Mouse (Mus musculus): ENCODE measurements around the gene Gm11111. TPM values are rescaled to one million over a fixed set of nuclear protein-coding genes. Genes with fewer than 3 reads are reported as not detected.

The Gm11111 gene
- polyA plus RNA-seq, 1 experiment from 2014 or later = not detected

DNA sequence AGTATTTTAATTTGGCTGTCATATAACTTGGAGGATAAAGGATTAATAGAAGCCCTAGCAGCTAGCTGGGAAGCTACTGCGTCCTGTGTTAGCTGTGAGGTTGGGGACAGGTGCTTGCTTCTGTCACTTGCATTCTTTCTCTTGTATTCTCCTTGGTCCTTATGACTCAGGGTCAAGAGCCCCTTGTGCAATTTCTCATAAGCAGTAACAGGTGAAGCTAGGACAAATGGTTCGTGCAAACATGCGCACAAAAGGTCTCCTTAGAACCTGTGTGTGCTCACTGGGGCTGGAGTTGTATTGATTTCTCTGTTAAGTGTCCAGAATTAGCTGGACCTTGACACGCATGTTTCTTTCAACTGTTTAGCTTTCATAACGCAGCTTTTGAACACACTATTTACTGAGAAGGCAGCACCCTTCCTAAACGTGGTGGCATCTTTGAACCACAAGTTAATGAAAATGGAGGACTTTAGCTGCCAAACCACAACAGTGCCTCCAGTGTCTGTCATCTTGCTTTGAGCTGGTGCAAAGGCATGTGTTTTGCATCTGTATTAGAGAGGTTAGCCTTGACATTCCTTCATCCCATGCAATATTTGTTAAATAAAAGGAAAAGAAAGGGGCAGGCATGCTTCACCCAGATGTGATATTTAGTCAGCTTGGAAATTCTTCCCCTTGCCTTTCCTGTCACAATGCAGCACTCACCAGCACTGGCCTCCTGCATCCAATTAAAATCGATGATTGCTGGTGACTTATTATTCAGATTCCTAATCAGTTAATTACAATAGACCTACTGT lies 511 bp downstream of the Gm11111 start:
- Histone ChIP-seq H3K4me3 (ENCODE audit: low read depth, low read length) (no peak overlapping the region), H3K36me3 (ENCODE audit: control insufficient read depth, insufficient read depth, low read length) (no peaks in the 10 kb centered on the region), H3K4me2 (no peak overlapping the region), H3K4me1 (ENCODE audit: control insufficient read depth, insufficient read depth, low read length) (no peaks in the 10 kb centered on the region), H3K27ac (ENCODE audit: low read depth, low read length) (no peak overlapping the region), H3K27me3 (ENCODE audit: control insufficient read depth, insufficient read depth, low read length) (no peaks in the 10 kb centered on the region), H3K9me3 (replicated peaks; ENCODE audit: control insufficient read depth, low read length) (no peaks in the 10 kb centered on the region), H3K9ac (ENCODE audit: low read depth, low read length) (no peak overlapping the region)
- 67% methylated on average over 7 of the region's 7 CpGs for WGBS (ENCODE audit: insufficient replicate concordance)
- no peak for ATAC-seq (replicated peaks; ENCODE audit: insufficient number of reproducible peaks, low FRiP score, low TSS enrichment)

DNA sequence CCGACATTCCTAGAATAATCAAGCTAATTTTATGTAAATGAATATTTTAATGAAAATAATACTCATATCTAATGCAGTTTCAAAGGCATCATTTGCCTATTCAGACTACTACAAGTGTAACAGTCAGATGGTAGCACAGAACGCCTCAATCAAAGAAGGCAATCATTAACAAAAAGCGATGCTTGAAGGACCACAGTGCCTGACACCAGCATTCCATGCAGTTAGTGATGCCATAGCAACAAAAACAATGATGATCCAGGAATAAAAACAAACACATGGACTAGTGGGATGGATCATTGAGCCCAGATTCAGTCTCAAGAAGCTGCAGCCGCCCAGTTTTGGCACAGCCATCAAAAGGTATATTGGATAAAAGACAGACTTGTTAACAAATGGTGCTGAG lies 8.8 kb downstream of the Gm11111 start:
- no peak overlapping the region for H3K27ac ChIP-seq (ENCODE audit: low read depth, low read length)
- H3K36me3 ChIP-seq (ENCODE audit: control insufficient read depth, insufficient read depth, low read length) = no peaks in the 10 kb centered on the region
- 75% methylated on average over 4 of the region's 4 CpGs for WGBS (ENCODE audit: insufficient replicate concordance)
- no peaks in the 10 kb centered on the region for H3K27me3 ChIP-seq (ENCODE audit: control insufficient read depth, insufficient read depth, low read length)
- H3K4me2 ChIP-seq = no peak overlapping the region
- H3K4me3 ChIP-seq (ENCODE audit: low read depth, low read length) = no peak overlapping the region
- H3K9ac ChIP-seq (ENCODE audit: low read depth, low read length) = no peak overlapping the region
- H3K9me3 ChIP-seq (replicated peaks; ENCODE audit: control insufficient read depth, low read length) = no peaks in the 10 kb centered on the region
- no peak for ATAC-seq (replicated peaks; ENCODE audit: insufficient number of reproducible peaks, low FRiP score, low TSS enrichment)
- H3K4me1 ChIP-seq (ENCODE audit: control insufficient read depth, insufficient read depth, low read length) = no peaks in the 10 kb centered on the region

DNA sequence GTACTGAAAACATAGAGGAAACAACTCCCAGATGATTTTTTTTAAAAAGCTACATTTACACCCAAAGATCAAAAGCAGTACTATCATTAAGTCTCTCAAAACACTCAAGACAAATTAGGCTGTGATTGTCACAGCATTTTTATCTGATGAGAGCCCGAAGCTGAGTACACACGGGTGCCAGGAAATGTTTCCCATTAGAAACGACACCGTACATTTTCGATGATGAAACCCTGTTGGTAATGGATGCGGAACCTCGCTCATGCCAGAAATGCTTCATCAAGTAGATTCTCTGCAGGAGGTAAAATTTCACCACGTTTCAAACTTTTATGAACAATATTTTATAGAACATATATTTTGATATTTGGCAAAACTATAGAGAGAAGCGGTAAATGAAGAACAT lies 10.3 kb downstream of the Gm11111 start:
- H3K9me3 ChIP-seq (replicated peaks; ENCODE audit: control insufficient read depth, low read length) = no peaks in the 10 kb centered on the region
- H3K27ac ChIP-seq (ENCODE audit: low read depth, low read length) = no peak overlapping the region
- H3K4me3 ChIP-seq (ENCODE audit: low read depth, low read length) = no peak overlapping the region
- no peaks in the 10 kb centered on the region for H3K36me3 ChIP-seq (ENCODE audit: control insufficient read depth, insufficient read depth, low read length)
- WGBS (ENCODE audit: insufficient replicate concordance) = 78% methylated on average over 9 of the region's 9 CpGs
- no peak overlapping the region for H3K4me2 ChIP-seq
- H3K27me3 ChIP-seq (ENCODE audit: control insufficient read depth, insufficient read depth, low read length) = no peaks in the 10 kb centered on the region
- H3K9ac ChIP-seq (ENCODE audit: low read depth, low read length) = no peak overlapping the region
- no peaks in the 10 kb centered on the region for H3K4me1 ChIP-seq (ENCODE audit: control insufficient read depth, insufficient read depth, low read length)
- ATAC-seq (replicated peaks; ENCODE audit: insufficient number of reproducible peaks, low FRiP score, low TSS enrichment) = no peak

GRCm38 (mm10) chr5:98563801-98564200 lies 11.3 kb downstream of the Gm11111 start:
- Histone ChIP-seq H3K27me3 (ENCODE audit: control insufficient read depth, insufficient read depth, low read length) (no peaks in the 10 kb centered on the region), H3K9ac (ENCODE audit: low read depth, low read length) (no peak overlapping the region), H3K4me3 (ENCODE audit: low read depth, low read length) (no peak overlapping the region), H3K9me3 (replicated peaks; ENCODE audit: control insufficient read depth, low read length) (no peaks in the 10 kb centered on the region), H3K4me1 (ENCODE audit: control insufficient read depth, insufficient read depth, low read length) (no peaks in the 10 kb centered on the region), H3K36me3 (ENCODE audit: control insufficient read depth, insufficient read depth, low read length) (no peaks in the 10 kb centered on the region), H3K27ac (ENCODE audit: low read depth, low read length) (no peak overlapping the region), H3K4me2 (no peak overlapping the region)
- no peak for ATAC-seq (replicated peaks; ENCODE audit: insufficient number of reproducible peaks, low FRiP score, low TSS enrichment)
- 57% methylated on average over 9 of the region's 9 CpGs for WGBS (ENCODE audit: insufficient replicate concordance)

- Histone ChIP-seq H3K36me3 (ENCODE audit: control insufficient read depth, insufficient read depth, low read length) (no peaks in the 10 kb centered on the region), H3K9me3 (replicated peaks; ENCODE audit: control insufficient read depth, low read length) (no peaks in the 10 kb centered on the region), H3K4me1 (ENCODE audit: control insufficient read depth, insufficient read depth, low read length) (peaks cover 3% of the 10 kb centered on the region; the same call in 1 of the 2 replicates), H3K9ac (ENCODE audit: low read depth, low read length) (no peak overlapping the region), H3K4me2 (no peak overlapping the region), H3K4me3 (ENCODE audit: low read depth, low read length) (no peak overlapping the region), H3K27me3 (ENCODE audit: control insufficient read depth, insufficient read depth, low read length) (no peaks in the 10 kb centered on the region), H3K27ac (ENCODE audit: low read depth, low read length) (no peak overlapping the region)
- ATAC-seq (replicated peaks; ENCODE audit: insufficient number of reproducible peaks, low FRiP score, low TSS enrichment) = no peak
- 55% methylated on average over 6 of the region's 6 CpGs for WGBS (ENCODE audit: insufficient replicate concordance)
Measured at GRCm38 (mm10) chr5:98566461-98567193, 14.1 kb downstream of the Gm11111 start.

GRCm38 (mm10) chr5:98568481-98568880 lies 16.0 kb downstream of the Gm11111 start:
- H3K9me3 ChIP-seq (replicated peaks; ENCODE audit: control insufficient read depth, low read length) = no peaks in the 10 kb centered on the region
- H3K4me2 ChIP-seq = no peak overlapping the region
- H3K27ac ChIP-seq (ENCODE audit: low read depth, low read length) = no peak overlapping the region
- 87% methylated on average over 4 of the region's 4 CpGs for WGBS (ENCODE audit: insufficient replicate concordance)
- H3K4me3 ChIP-seq (ENCODE audit: low read depth, low read length) = no peak overlapping the region
- no peak for ATAC-seq (replicated peaks; ENCODE audit: insufficient number of reproducible peaks, low FRiP score, low TSS enrichment)
- no peaks in the 10 kb centered on the region for H3K27me3 ChIP-seq (ENCODE audit: control insufficient read depth, insufficient read depth, low read length)
- no peaks in the 10 kb centered on the region for H3K36me3 ChIP-seq (ENCODE audit: control insufficient read depth, insufficient read depth, low read length)
- no peak overlapping the region for H3K9ac ChIP-seq (ENCODE audit: low read depth, low read length)
- H3K4me1 ChIP-seq (ENCODE audit: control insufficient read depth, insufficient read depth, low read length) = peaks cover 3% of the 10 kb centered on the region; the same call in 1 of the 2 replicates

DNA sequence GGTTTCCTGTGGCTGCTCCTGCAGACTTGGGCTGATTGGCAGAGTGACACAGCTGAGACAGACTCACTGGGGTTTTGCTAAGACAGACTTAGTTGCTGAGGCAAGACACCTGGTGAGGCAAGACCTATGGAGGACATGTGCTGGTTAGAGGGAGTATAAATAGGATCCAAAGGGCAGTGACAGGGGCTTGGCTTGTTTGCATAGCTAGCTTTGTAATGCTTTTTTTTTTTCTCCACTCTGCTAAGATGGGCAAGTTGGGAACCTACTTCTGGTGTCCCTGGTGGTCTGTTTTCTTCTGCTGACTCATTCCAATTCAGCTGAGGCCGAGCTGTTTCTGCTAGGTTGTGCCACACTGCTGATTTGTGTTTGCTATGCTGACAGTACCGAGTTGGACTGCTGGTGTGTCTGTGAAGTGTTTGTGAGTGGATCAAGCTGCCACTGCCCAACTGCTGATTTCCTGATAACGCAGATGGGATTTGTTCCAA lies 16.6 kb downstream of the Gm11111 start:
- WGBS (ENCODE audit: insufficient replicate concordance) = 32% methylated on average over 3 of the region's 3 CpGs
- Histone ChIP-seq H3K27ac (ENCODE audit: low read depth, low read length) (no peak overlapping the region), H3K4me2 (no peak overlapping the region), H3K4me3 (ENCODE audit: low read depth, low read length) (no peak overlapping the region), H3K4me1 (ENCODE audit: control insufficient read depth, insufficient read depth, low read length) (peaks cover 3% of the 10 kb centered on the region; the same call in 1 of the 2 replicates), H3K9ac (ENCODE audit: low read depth, low read length) (no peak overlapping the region), H3K27me3 (ENCODE audit: control insufficient read depth, insufficient read depth, low read length) (no peaks in the 10 kb centered on the region), H3K9me3 (replicated peaks; ENCODE audit: control insufficient read depth, low read length) (no peaks in the 10 kb centered on the region), H3K36me3 (ENCODE audit: control insufficient read depth, insufficient read depth, low read length) (no peaks in the 10 kb centered on the region)
- no peak for ATAC-seq (replicated peaks; ENCODE audit: insufficient number of reproducible peaks, low FRiP score, low TSS enrichment)

GRCm38 (mm10) chr5:98572392-98572791 lies 19.9 kb downstream of the Gm11111 start:
- Histone ChIP-seq H3K36me3 (ENCODE audit: control insufficient read depth, insufficient read depth, low read length) (no peaks in the 10 kb centered on the region), H3K4me2 (no peak overlapping the region), H3K27me3 (ENCODE audit: control insufficient read depth, insufficient read depth, low read length) (no peaks in the 10 kb centered on the region), H3K4me1 (ENCODE audit: control insufficient read depth, insufficient read depth, low read length) (peaks cover 3% of the 10 kb centered on the region; the same call in 1 of the 2 replicates), H3K27ac (ENCODE audit: low read depth, low read length) (no peak overlapping the region), H3K4me3 (ENCODE audit: low read depth, low read length) (no peak overlapping the region), H3K9ac (ENCODE audit: low read depth, low read length) (no peak overlapping the region), H3K9me3 (replicated peaks; ENCODE audit: control insufficient read depth, low read length) (no peaks in the 10 kb centered on the region)
- 59% methylated on average over 4 of the region's 4 CpGs for WGBS (ENCODE audit: insufficient replicate concordance)
- ATAC-seq (replicated peaks; ENCODE audit: insufficient number of reproducible peaks, low FRiP score, low TSS enrichment) = no peak
